Mouse (Mus musculus) liver, adult 2 months (tissue): ENCODE results near the gene Agk.

Source experiments
- CTCF ChIP-seq: fragments of 200-500 bp; IDR thresholded peaks from 2 replicates; pipeline ENCODE4 v1.5.1; 2011; ENCODE audit warnings: low read depth, low read length, control low read depth
- POLR2A ChIP-seq: fragments of 200-500 bp; IDR thresholded peaks from 2 replicates; pipeline ENCODE4 v1.6.1; 2011; ENCODE audit warnings: low read length, control low read depth; ENCODE audit not compliant: insufficient read depth; ENCODE audit errors: extremely low read depth

DNA sequence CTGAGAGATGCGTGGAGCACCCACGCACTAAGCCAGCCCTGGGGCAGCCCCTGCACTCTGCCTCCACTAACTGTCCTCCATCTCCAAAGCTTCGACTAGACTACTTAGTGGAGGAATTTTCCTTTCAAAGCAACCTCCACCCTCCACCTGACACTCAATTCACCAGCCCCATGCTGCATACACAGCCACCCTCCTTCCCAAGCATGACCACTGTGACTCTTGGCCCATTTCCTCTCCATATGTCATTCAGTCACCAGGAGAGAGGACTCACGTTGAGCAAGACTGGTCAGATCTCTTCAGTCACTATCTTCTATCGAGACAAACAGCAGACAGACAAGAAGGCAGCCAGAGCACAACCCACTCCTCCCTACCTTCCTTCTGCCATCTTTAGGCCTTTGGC, 88.1 kb downstream of the Agk start:
- TF ChIP-seq CTCF (no peak), POLR2A (no peak)
